In the genomic region with DNA sequence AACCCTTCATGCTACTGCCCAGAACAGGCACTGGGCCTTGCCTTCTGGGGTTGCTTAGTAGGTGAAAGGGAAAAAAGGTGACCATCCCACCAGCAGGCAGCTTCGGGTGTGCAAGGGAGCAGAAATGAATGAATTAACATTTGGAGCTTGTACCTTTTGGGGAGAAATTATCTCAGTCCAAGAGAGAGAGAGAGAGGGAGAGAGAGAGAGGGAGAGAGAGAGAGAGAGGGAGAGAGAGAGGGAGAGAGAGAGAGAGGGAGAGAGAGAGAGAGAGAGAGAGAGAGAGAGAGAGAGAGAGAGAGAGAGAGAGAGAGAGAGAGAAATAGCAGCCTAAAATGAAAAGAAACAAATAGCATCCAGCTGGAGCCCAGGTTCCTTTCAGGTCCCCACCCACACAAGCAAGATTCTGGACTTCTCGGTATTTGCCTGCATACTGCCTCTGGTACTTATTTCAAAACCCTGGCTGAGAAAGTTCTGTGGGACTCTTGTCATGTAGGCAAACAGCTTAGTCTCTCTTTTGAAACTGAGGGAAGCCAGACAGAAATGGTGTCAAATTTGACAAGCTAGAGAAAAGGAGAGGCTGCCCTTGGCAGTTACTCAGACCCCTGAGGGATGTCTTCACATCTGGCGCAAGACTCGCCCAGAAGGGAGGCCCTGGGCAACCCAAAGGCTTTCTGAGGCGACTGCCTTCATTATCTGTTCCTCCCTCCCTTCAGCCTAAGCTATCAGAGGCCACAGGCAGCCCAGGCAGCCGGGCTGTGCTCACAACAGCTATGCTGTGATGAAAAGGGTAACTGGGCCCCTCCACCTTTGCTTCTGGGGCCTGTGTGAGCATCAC, we compare ENCODE assay signal across 9 mouse cellular contexts.
A peak's percentile ranks its signal among the peaks of the same experiment; 100 is the strongest.
DNase-seq lines count a peak whose midpoint lies in the region; ATAC-seq and TF ChIP-seq lines count a peak whose summit lies in the region.
"Had no signal": no experiment of that assay in that cellular context is flagged by ENCODE, and none has a peak within 500 bp of the region (broad histone marks: within the 10 kb centered on the region; RNA-seq: fewer than 3 reads in every experiment).

No protein-coding gene starts in this region.

- no peak for TF ChIP-seq CTCF in lung, embryonic 14.5 days (IDR thresholded peaks at IDR 0.05; ENCODE audit: low read depth)

- no peaks in the 10 kb centered on the region for H3K36me3 ChIP-seq in lung, embryonic 14.5 days (ENCODE audit: insufficient read depth)
- no peaks in the 10 kb centered on the region for H3K36me3 ChIP-seq in liver, embryonic 11.5 days (ENCODE audit: control insufficient read depth, insufficient read depth, low read length)
- H3K36me3 ChIP-seq in limb, embryonic 10.5 days, result no peaks in the 10 kb centered on the region
- H3K36me3 ChIP-seq: hindbrain, embryonic 13.5 days had no signal

- no peak overlapping the region for H3K27ac ChIP-seq in lung, embryonic 14.5 days (ENCODE audit: low read depth)
- H3K27ac ChIP-seq in liver, embryonic 11.5 days (ENCODE audit: low read depth, low read length), result peak overlapping the region; percentile 94
- no peak overlapping the region for H3K27ac ChIP-seq in limb, embryonic 10.5 days
- H3K27ac ChIP-seq: hindbrain, embryonic 13.5 days had no signal

- peak; percentile 60; the same call in 1 of the 2 replicates for ATAC-seq in lung, embryonic 14.5 days (ENCODE audit: insufficient read depth)
- ATAC-seq in liver, embryonic 11.5 days (replicated peaks; ENCODE audit: low FRiP score), result peak; percentile 99

- no peaks in the 10 kb centered on the region for H3K4me1 ChIP-seq in lung, embryonic 14.5 days (ENCODE audit: insufficient read depth)
- peaks cover 46% of the 10 kb centered on the region for H3K4me1 ChIP-seq in liver, embryonic 11.5 days (replicated peaks; ENCODE audit: control insufficient read depth, insufficient read depth, low read length)
- peaks cover 13% of the 10 kb centered on the region for H3K4me1 ChIP-seq in limb, embryonic 10.5 days

- H3K9me3 ChIP-seq in lung, embryonic 14.5 days (ENCODE audit: low read depth, low read length), result no peaks in the 10 kb centered on the region
- no peaks in the 10 kb centered on the region for H3K9me3 ChIP-seq in liver, embryonic 11.5 days (ENCODE audit: control insufficient read depth, low read length)
- no peaks in the 10 kb centered on the region for H3K9me3 ChIP-seq in limb, embryonic 10.5 days (replicated peaks)
- H3K9me3 ChIP-seq: hindbrain, embryonic 13.5 days had no signal

- no peak overlapping the region for H3K9ac ChIP-seq in lung, embryonic 14.5 days
- peak overlapping the region; percentile 30; the same call in 1 of the 2 replicates for H3K9ac ChIP-seq in liver, embryonic 11.5 days (ENCODE audit: low read depth, low read length)
- H3K9ac ChIP-seq: hindbrain, embryonic 13.5 days had no signal

- no peak overlapping the region for H3K4me3 ChIP-seq in lung, embryonic 14.5 days (ENCODE audit: low read depth, low read length)
- H3K4me3 ChIP-seq in liver, embryonic 11.5 days (ENCODE audit: low read depth, low read length), result no peak overlapping the region
- no peak overlapping the region for H3K4me3 ChIP-seq in limb, embryonic 10.5 days
- H3K4me3 ChIP-seq: hindbrain, embryonic 13.5 days had no signal

- no peak overlapping the region for H3K4me2 ChIP-seq in lung, embryonic 14.5 days
- H3K4me2 ChIP-seq in liver, embryonic 11.5 days, result peak overlapping the region; percentile 55
- H3K4me2 ChIP-seq: hindbrain, embryonic 13.5 days had no signal

- WGBS in lung, embryonic 14.5 days, result 42% methylated on average over 6 of the region's 6 CpGs
- WGBS in liver, embryonic 11.5 days, result 20% methylated on average over 6 of the region's 6 CpGs
- 40% methylated on average over 6 of the region's 6 CpGs for WGBS in limb, embryonic 10.5 days

- DNase-seq in lung, embryonic 14.5 days, result no peak
- no peak for DNase-seq in lung, postnatal 25 days (ENCODE audit: low spot score)
- DNase-seq in embryo, embryonic 10.5 days (ENCODE audit: low spot score), result peak; percentile 17
- peak; percentile 72 for DNase-seq in liver, embryonic 11.5 days (ENCODE audit: low spot score)
- DNase-seq in thymus, postnatal 10 days (ENCODE audit: low spot score in 2 of 2), result peak; percentile 47 to 61
- no peak for DNase-seq in limb, embryonic 10.5 days (ENCODE audit: low spot score)
- DNase-seq in urinary bladder, postnatal 25 days (ENCODE audit: low spot score), result no peak
- no peak for DNase-seq in B cell, adult 2 months

- H3K27me3 ChIP-seq in lung, embryonic 14.5 days (ENCODE audit: insufficient read depth, low read length), result no peaks in the 10 kb centered on the region
- H3K27me3 ChIP-seq in liver, embryonic 11.5 days (replicated peaks; ENCODE audit: control insufficient read depth, insufficient read depth, low read length), result no peaks in the 10 kb centered on the region
- 0 out of 2 replicates have a peak, but pooled peaks cover 5% of the 10 kb centered on the region for H3K27me3 ChIP-seq in limb, embryonic 10.5 days (ENCODE audit: low read depth, poor library complexity, severe bottlenecking)
- H3K27me3 ChIP-seq: hindbrain, embryonic 13.5 days had no signal

Comparison
In these comparisons a context has a peak if more than half of its experiments do, and no peak if none do; other contexts are left out.
1. DNase-seq: peak in embryo, embryonic 10.5 days (single experiment), liver, embryonic 11.5 days (single experiment) and thymus, postnatal 10 days (2 of 2); none in lung, embryonic 14.5 days (single experiment), lung, postnatal 25 days (single experiment), limb, embryonic 10.5 days (single experiment), urinary bladder, postnatal 25 days (single experiment) and B cell, adult 2 months (0 of 2).